Mouse (Mus musculus): ENCODE results near the gene Med25. TPM values are rescaled to one million over a fixed set of nuclear protein-coding genes. Genes with fewer than 3 reads are reported as not detected.
A peak's percentile ranks its signal among the peaks of the same experiment; 100 is the strongest.

Gene Med25
- polyA plus RNA-seq, 1 experiment from 2014 or later = 76.8 TPM

DNA sequence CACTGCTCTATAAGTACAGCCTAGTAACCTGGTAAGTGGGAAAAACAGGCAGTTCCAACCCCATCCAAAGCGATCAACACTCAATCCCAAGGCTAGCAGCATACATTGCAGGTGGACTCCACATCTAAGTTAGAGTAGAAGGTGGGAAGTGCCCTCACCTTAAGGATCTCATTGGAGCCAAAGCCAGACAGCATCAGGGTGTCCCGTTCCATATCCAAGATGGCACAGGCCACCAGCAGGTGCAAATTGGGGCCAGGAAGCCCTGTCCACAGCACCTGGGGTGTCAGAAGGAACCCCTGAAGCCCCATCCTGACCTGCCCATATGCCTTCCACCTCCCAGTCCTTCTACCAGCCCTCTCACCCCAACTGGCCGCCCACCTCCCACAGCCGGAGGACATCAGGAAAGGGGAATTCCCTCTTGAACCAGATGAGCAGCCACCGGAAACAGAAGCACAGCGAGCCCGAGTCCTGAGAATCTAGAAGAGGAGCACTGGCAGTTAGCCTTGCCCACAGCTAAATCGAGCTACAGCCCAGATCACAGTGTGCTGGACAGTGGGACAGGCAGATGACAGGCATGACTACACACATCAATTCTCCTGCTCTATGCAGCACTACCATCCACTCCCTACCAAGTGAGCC is 50.6 kb downstream of the Med25 start:
- Histone ChIP-seq H3K9ac (no peak overlapping the region), H3K4me1 (replicated peaks) (peaks cover 17% of the 10 kb centered on the region), H3K36me3 (peaks cover 67% of the 10 kb centered on the region), H3K9me3 (replicated peaks) (no peaks in the 10 kb centered on the region), H3K4me2 (no peak overlapping the region), H3K27me3 (replicated peaks) (peaks cover 37% of the 10 kb centered on the region), H3K4me3 (no peak overlapping the region), H3K27ac (ENCODE audit: poor library complexity, severe bottlenecking) (no peak overlapping the region)
- WGBS = 92% methylated on average over 8 of the region's 8 CpGs
- ATAC-seq (ENCODE audit: insufficient number of reproducible peaks, low FRiP score) = no peak

DNA sequence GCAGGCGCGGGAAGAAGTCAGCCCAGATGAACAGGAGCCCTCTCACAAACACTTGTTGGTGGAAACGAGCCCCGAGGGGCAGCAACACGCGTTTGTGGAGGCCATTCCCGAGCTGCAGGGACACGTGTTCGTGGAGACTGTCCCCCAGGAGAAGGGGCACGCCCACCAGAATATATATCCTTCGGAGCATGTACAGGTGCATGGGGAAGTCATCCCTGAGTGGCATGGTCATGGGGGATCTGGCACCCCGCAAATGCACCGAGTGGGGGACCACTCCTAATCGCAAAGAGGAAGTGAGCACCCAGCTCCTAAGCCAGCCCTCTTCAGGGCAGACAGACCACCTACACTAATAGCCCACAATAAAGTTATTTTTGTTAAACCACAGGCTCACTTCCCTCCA is 52.1 kb downstream of the Med25 start:
- peak overlapping the region; percentile 33; the same call in 1 of the 2 replicates for H3K4me3 ChIP-seq
- no peak for ATAC-seq (ENCODE audit: insufficient number of reproducible peaks, low FRiP score)
- H3K4me2 ChIP-seq = peak overlapping the region; percentile 76
- H3K27ac ChIP-seq (ENCODE audit: poor library complexity, severe bottlenecking) = no peak overlapping the region
- H3K9me3 ChIP-seq (replicated peaks) = no peaks in the 10 kb centered on the region
- WGBS = 58% methylated on average over 14 of the region's 14 CpGs
- peak overlapping the region; percentile 69 for H3K9ac ChIP-seq
- peaks cover 37% of the 10 kb centered on the region for H3K27me3 ChIP-seq (replicated peaks)
- peaks cover 17% of the 10 kb centered on the region for H3K4me1 ChIP-seq (replicated peaks)
- H3K36me3 ChIP-seq = peaks cover 52% of the 10 kb centered on the region

DNA sequence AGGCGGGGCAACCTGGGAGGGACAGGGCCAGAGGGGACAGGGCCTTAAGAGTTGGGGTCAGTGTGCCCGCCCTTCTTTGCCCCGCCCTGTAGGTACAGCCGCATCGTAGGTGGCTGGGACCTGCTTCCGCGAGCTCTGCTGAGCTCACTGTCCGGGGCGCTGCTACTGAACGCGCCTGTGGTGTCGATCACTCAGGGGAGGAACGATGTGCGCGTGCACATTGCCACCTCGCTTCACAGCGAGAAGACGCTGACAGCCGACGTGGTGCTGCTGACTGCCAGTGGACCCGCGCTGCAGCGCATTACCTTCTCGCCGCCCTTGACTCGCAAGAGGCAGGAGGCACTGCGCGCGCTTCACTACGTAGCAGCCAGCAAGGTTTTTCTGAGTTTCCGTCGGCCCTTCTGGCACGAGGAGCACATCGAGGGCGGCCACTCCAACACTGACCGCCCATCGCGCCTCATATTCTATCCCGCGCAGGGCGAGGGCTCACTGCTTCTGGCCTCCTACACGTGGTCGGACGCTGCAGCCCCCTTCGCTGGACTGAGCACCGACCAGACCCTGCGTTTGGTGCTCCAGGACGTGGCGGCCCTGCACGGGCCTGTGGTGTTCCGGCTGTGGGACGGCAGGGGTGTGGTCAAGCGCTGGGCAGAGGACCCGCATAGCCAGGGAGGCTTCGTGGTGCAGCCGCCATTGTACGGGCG is 52.9 kb downstream of the Med25 start:
- ATAC-seq (ENCODE audit: insufficient number of reproducible peaks, low FRiP score) = peak; percentile 58

DNA sequence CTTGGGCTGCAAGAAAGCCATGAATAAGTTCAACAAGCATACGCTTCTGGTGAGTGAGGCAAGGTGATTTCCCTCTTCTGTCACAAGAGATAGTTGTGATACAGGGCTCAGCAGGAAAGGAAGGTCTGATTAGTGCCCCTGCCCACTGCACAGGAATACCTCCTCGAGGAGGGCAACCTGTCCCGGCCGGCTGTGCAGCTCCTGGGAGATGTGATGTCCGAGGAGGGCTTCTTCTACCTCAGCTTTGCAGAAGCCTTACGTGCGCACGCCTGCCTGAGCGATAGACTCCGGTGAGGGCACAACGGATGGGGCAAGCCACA is 53.4 kb downstream of the Med25 start:
- ATAC-seq (ENCODE audit: insufficient number of reproducible peaks, low FRiP score) = no peak
- Histone ChIP-seq H3K9me3 (replicated peaks) (no peaks in the 10 kb centered on the region), H3K36me3 (peaks cover 39% of the 10 kb centered on the region), H3K4me1 (replicated peaks) (peaks cover 17% of the 10 kb centered on the region), H3K4me2 (peak overlapping the region; percentile 76), H3K4me3 (peak overlapping the region; percentile 33), H3K27me3 (replicated peaks) (peaks cover 37% of the 10 kb centered on the region), H3K9ac (peak overlapping the region; percentile 69; the same call in 1 of the 2 replicates), H3K27ac (ENCODE audit: poor library complexity, severe bottlenecking) (no peak overlapping the region)
- 29% methylated on average over 11 of the region's 11 CpGs for WGBS

More for the DNA sequence above, 52.9 kb downstream of the Med25 start:
- H3K4me3 ChIP-seq = peak overlapping the region; percentile 33
- H3K4me1 ChIP-seq (replicated peaks) = peaks cover 17% of the 10 kb centered on the region
- peak overlapping the region; percentile 76 for H3K4me2 ChIP-seq
- peaks cover 37% of the 10 kb centered on the region for H3K27me3 ChIP-seq (replicated peaks)
- H3K9me3 ChIP-seq (replicated peaks) = no peaks in the 10 kb centered on the region
- peak overlapping the region; percentile 69 for H3K9ac ChIP-seq
- H3K27ac ChIP-seq (ENCODE audit: poor library complexity, severe bottlenecking) = no peak overlapping the region
- WGBS = 3% methylated on average over 58 of the region's 58 CpGs
- peaks cover 44% of the 10 kb centered on the region for H3K36me3 ChIP-seq

DNA sequence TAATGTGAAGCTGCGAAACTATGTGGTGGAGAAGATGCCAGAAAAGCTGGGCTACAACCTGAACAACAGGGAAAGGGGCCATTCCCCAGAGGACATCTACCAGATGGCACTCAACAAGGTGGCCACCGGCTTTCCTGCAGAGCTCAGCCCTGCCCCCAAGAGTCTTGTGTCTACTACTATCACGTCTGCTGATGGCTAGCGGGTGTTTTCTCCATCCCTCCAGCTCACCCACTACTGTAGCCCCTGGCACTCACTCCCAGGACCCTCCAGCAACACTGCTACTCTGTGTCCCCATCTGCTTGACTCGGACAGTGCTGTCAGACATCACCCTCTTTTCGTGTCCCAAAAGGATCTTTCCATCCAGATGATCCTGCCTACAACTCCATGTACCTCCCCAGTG is 54.4 kb downstream of the Med25 start:
- Histone ChIP-seq H3K4me1 (replicated peaks) (peaks cover 17% of the 10 kb centered on the region), H3K9ac (no peak overlapping the region), H3K4me3 (no peak overlapping the region), H3K27me3 (replicated peaks) (peaks cover 37% of the 10 kb centered on the region), H3K27ac (ENCODE audit: poor library complexity, severe bottlenecking) (no peak overlapping the region), H3K36me3 (peaks cover 28% of the 10 kb centered on the region), H3K4me2 (no peak overlapping the region), H3K9me3 (replicated peaks) (no peaks in the 10 kb centered on the region)
- ATAC-seq (ENCODE audit: insufficient number of reproducible peaks, low FRiP score) = no peak
- 82% methylated on average over 6 of the region's 6 CpGs for WGBS

DNA sequence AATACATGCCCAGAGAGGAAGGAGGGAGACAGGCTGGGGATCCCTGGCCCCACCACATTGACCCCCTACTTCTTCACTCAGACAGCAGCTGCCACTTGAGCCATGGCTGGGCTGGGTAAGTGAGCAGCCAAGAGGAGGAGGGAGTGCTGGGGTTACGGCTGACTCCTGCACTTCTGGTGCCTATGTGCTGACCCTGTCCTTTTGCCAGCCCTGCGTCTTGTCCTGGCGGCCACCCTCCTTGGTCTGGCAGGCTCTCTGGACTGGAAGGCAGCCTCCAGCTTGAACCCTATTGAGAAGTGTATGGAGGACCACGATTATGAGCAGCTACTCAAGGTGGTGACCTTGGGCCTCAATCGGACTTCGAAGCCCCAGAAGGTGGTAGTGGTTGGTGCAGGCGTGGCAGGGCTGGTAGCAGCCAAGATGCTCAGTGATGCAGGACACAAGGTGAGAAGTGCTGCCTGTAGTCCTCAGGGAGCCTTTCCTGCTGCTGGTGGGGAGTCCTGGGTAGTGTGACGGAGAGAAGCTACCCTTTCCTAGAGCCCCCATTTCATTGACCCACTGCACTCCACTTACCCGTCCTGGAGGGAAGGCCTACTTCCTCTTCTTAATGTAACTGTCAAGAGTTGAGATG is 56.0 kb downstream of the Med25 start:
- H3K4me2 ChIP-seq = no peak overlapping the region
- H3K27ac ChIP-seq (ENCODE audit: poor library complexity, severe bottlenecking) = no peak overlapping the region
- peaks cover 31% of the 10 kb centered on the region for H3K27me3 ChIP-seq (replicated peaks)
- no peak overlapping the region for H3K9ac ChIP-seq
- no peak overlapping the region for H3K4me3 ChIP-seq
- WGBS = 83% methylated on average over 9 of the region's 9 CpGs
- peaks cover 20% of the 10 kb centered on the region for H3K36me3 ChIP-seq
- H3K9me3 ChIP-seq (replicated peaks) = no peaks in the 10 kb centered on the region
- ATAC-seq (ENCODE audit: insufficient number of reproducible peaks, low FRiP score) = no peak
- peaks cover 17% of the 10 kb centered on the region for H3K4me1 ChIP-seq (replicated peaks)

DNA sequence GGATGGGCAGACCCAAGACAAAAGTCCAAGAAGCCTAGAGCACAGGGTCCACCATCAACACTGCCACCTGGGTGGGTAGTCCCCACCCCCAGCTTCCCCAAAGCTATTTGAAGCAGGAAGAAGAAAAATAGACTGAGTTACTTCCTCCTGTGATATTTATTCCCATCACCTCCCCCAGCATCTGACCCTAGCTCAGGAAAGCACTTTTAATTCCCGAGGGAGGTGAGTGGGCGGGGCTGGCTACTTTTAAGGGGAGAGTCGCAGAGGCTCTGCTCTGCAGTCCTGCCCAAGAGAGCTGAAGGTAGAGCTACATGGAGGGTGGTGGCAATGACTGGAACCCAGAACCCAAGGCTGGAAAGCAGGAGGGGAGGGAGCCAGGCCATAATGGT is 56.5 kb downstream of the Med25 start:
- no peak for ATAC-seq (ENCODE audit: insufficient number of reproducible peaks, low FRiP score)
- 44% methylated on average over 3 of the region's 3 CpGs for WGBS
- Histone ChIP-seq H3K27me3 (replicated peaks) (peaks cover 26% of the 10 kb centered on the region), H3K4me2 (no peak overlapping the region), H3K9me3 (replicated peaks) (no peaks in the 10 kb centered on the region), H3K36me3 (peaks cover 21% of the 10 kb centered on the region), H3K4me1 (replicated peaks) (peaks cover 19% of the 10 kb centered on the region), H3K27ac (ENCODE audit: poor library complexity, severe bottlenecking) (no peak overlapping the region), H3K9ac (no peak overlapping the region), H3K4me3 (no peak overlapping the region)

DNA sequence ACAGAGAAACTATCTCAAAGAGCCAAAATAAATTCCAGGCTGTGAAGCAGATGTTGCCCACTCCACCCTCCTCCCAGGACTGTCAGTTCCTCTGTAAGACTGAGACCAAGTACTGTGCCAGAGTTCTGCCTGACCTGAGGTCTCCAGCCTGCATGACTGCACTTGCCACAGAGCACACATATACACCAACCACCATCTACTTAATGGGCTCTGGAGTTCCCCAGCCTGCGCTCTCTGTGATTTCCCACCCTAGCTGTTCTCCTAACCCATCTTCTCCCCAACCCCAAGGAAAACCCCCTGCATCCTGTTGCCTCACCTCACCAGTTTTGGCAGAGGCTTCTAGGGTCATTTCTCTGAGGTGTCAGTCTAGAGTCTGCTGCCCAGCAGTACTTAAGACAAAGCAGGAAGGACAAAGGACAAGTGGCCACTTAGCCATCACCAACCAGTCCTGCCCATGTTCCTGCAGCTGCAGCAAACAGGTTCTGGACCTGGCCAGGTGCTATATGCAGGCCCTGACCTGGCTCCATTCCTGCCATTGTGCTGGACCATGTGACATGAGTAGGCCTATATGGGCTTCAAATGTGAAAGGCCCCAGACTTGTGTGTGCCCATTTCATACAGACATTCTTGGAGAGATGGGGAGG is 57.0 kb downstream of the Med25 start:
- WGBS = 85% methylated on average over 1 of the region's 1 CpGs
- H3K27ac ChIP-seq (ENCODE audit: poor library complexity, severe bottlenecking) = no peak overlapping the region
- ATAC-seq (ENCODE audit: insufficient number of reproducible peaks, low FRiP score) = no peak
- H3K9me3 ChIP-seq (replicated peaks) = no peaks in the 10 kb centered on the region
- H3K36me3 ChIP-seq = peaks cover 21% of the 10 kb centered on the region
- H3K9ac ChIP-seq = no peak overlapping the region
- peaks cover 20% of the 10 kb centered on the region for H3K4me1 ChIP-seq (replicated peaks)
- H3K4me3 ChIP-seq = no peak overlapping the region
- peaks cover 21% of the 10 kb centered on the region for H3K27me3 ChIP-seq (replicated peaks)
- no peak overlapping the region for H3K4me2 ChIP-seq

DNA sequence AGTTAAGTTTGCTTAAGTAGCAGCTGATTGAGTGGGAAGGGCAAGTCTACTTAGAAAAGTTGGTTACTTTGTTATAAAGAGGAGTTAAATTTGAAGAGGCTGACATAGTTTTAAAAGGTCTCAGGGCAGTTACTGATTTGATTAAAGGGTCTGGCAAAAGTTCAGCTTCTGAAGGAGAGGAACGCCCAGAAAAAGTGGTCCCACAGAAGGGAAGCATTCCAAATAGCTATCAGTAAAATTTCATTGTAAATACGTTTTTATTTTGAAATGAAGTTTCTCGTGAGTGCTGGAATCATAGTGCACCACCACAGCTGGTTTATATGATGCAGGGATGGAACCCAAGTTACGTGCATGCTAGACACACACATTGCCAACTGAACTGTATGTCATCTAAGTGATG is 59.7 kb downstream of the Med25 start:
- Histone ChIP-seq H3K9me3 (replicated peaks) (no peaks in the 10 kb centered on the region), H3K4me2 (no peak overlapping the region), H3K4me3 (no peak overlapping the region), H3K9ac (no peak overlapping the region), H3K36me3 (peaks cover 43% of the 10 kb centered on the region), H3K4me1 (replicated peaks) (0 out of 2 replicates have a peak, but pooled peaks cover 3% of the 10 kb centered on the region), H3K27me3 (replicated peaks) (no peaks in the 10 kb centered on the region; the same call in 1 of the 2 replicates), H3K27ac (ENCODE audit: poor library complexity, severe bottlenecking) (no peak overlapping the region)
- ATAC-seq (ENCODE audit: insufficient number of reproducible peaks, low FRiP score) = no peak
- 76% methylated on average over 4 of the region's 4 CpGs for WGBS

DNA sequence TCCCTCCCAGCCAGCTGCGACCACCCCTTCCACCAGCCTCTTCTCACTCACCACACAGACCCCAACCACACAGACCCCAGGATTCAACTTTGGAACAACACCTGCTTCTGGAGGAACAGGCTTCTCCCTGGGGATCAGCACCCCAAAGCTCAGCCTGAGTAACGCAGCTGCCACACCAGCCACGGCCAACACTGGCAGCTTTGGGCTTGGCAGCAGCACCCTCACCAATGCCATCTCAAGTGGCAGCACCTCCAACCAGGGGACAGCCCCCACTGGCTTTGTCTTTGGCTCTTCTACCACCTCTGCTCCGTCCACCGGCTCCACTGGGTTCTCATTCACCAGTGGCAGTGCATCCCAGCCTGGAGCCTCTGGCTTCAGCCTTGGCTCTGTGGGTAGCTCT is 63.8 kb downstream of the Med25 start:
- Histone ChIP-seq H3K4me1 (replicated peaks) (peaks cover 30% of the 10 kb centered on the region), H3K36me3 (peaks cover 43% of the 10 kb centered on the region), H3K27ac (ENCODE audit: poor library complexity, severe bottlenecking) (no peak overlapping the region), H3K4me3 (no peak overlapping the region), H3K27me3 (replicated peaks) (no peaks in the 10 kb centered on the region), H3K9ac (no peak overlapping the region), H3K4me2 (no peak overlapping the region), H3K9me3 (replicated peaks) (no peaks in the 10 kb centered on the region)
- WGBS = 94% methylated on average over 5 of the region's 5 CpGs
- no peak for ATAC-seq (ENCODE audit: insufficient number of reproducible peaks, low FRiP score)

DNA sequence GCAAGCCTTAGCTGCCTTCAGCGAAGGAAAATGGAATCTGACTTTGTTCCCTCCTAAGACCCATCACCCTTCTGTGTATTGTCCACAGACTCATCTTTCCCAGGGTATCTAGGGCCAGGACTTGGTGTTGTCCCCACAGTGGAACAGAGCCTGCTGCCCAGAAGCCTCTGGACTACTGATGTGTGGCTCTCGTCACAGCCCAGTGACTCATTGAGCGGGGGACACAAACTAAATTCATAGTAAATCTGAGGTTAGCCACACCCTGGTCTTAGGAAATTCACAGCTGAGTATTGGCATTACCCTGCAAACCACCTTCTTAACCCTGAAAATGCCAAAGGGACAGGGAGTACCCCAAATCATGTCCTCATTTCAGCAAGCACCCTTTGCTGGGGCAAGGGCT is 65.7 kb downstream of the Med25 start:
- no peak for ATAC-seq (ENCODE audit: insufficient number of reproducible peaks, low FRiP score)
- H3K4me1 ChIP-seq (replicated peaks) = peaks cover 46% of the 10 kb centered on the region
- no peak overlapping the region for H3K4me3 ChIP-seq
- no peaks in the 10 kb centered on the region for H3K9me3 ChIP-seq (replicated peaks)
- H3K27me3 ChIP-seq (replicated peaks) = no peaks in the 10 kb centered on the region
- H3K27ac ChIP-seq (ENCODE audit: poor library complexity, severe bottlenecking) = no peak overlapping the region
- H3K36me3 ChIP-seq = peaks cover 41% of the 10 kb centered on the region
- no peak overlapping the region for H3K9ac ChIP-seq
- H3K4me2 ChIP-seq = no peak overlapping the region
- WGBS = 84% methylated on average over 3 of the region's 3 CpGs

All from heart, embryonic 12.5 days (tissue).